Mouse (Mus musculus) embryonic facial prominence, embryonic 12.5 days (tissue): ENCODE results near the gene Zfyve28. TPM values are rescaled to one million over a fixed set of nuclear protein-coding genes. Genes with fewer than 3 reads are reported as not detected.
A peak's percentile ranks its signal among the peaks of the same experiment; 100 is the strongest.

ENCODE experiments used
- ATAC-seq: fragments of 200-750 bp; cut with Nextera tagmentation; 2 replicates; pipeline ENCODE4 v1.8.0; 2017; ENCODE audit not compliant: insufficient number of reproducible peaks, insufficient read depth, low FRiP score, low TSS enrichment
- H3K27ac ChIP-seq: fragments of 300-500 bp; sonication (generic); 2 replicates; pipeline ENCODE4 v1.5.1; 2016; ENCODE audit warnings: mild to moderate bottlenecking
- H3K27me3 ChIP-seq: fragments of 300-500 bp; sonication (generic); 2 replicates; pipeline ENCODE4 v1.6.1; 2016; ENCODE audit warnings: mild to moderate bottlenecking, moderate library complexity
- H3K36me3 ChIP-seq: fragments of 300-500 bp; sonication (generic); 2 replicates; pipeline ENCODE4 v1.6.1; 2016; ENCODE audit warnings: mild to moderate bottlenecking
- H3K4me1 ChIP-seq: fragments of 300-500 bp; sonication (generic); 2 replicates; pipeline ENCODE4 v1.6.1; 2016
- H3K4me2 ChIP-seq: fragments of 300-500 bp; sonication (generic); replicated peaks from 2 replicates; pipeline ENCODE4 v1.6.1; 2016; ENCODE audit warnings: mild to moderate bottlenecking, moderate library complexity
- H3K4me3 ChIP-seq: fragments of 300-500 bp; sonication (generic); 2 replicates; pipeline ENCODE4 v1.5.1; 2016; ENCODE audit warnings: mild to moderate bottlenecking
- H3K9ac ChIP-seq: fragments of 300-500 bp; sonication (generic); 2 replicates; pipeline ENCODE4 v1.6.1; 2016; ENCODE audit warnings: mild to moderate bottlenecking, moderate library complexity
- H3K9me3 ChIP-seq: fragments of 300-500 bp; sonication (generic); 2 replicates; pipeline ENCODE4 v1.6.1; 2016; ENCODE audit warnings: mild to moderate bottlenecking, moderate library complexity
- WGBS: fragments of 180-500 bp; shearing (Covaris S2); methylation state at CpG from one replicate; pipeline ENCODE4 v1.1.7; 2016; 5-methylcytosine and 5-hydroxymethylcytosine counted together
- polyA plus RNA-seq: library from polyadenylated mRNA; unstranded; fragments of >200 nt; fragmentation: Nextera tagmentation; extraction: Ambion mirVana; gene quantifications from 2 replicates; pipeline ENCODE4 v1.2.1, GENCODE M21; 2016

Zfyve28 gene
- polyA plus RNA-seq, 1 experiment from 2014 or later, result 1.5 TPM

- 86% methylated on average over 4 of the region's 4 CpGs for WGBS
- Histone ChIP-seq H3K4me1 (no peaks in the 10 kb centered on the region), H3K36me3 (no peaks in the 10 kb centered on the region), H3K4me3 (no peak overlapping the region), H3K4me2 (no peak overlapping the region), H3K9ac (no peak overlapping the region), H3K9me3 (no peaks in the 10 kb centered on the region), H3K27ac (no peak overlapping the region), H3K27me3 (no peaks in the 10 kb centered on the region)
- ATAC-seq, result no peak
These were observed 91.0 kb downstream of the Zfyve28 start for GRCm38 (mm10) chr5:34197243-34197642.

GRCm38 (mm10) chr5:34196423-34196822 is 91.8 kb downstream of the Zfyve28 start:
- Histone ChIP-seq H3K4me1 (no peaks in the 10 kb centered on the region), H3K4me3 (no peak overlapping the region), H3K27ac (no peak overlapping the region), H3K9me3 (no peaks in the 10 kb centered on the region), H3K4me2 (no peak overlapping the region), H3K9ac (no peak overlapping the region), H3K27me3 (no peaks in the 10 kb centered on the region), H3K36me3 (no peaks in the 10 kb centered on the region)
- no peak for ATAC-seq
- 85% methylated on average over 7 of the region's 7 CpGs for WGBS

GRCm38 (mm10) chr5:34195786-34196185 is 92.5 kb downstream of the Zfyve28 start:
- Histone ChIP-seq H3K27me3 (no peaks in the 10 kb centered on the region), H3K9ac (no peak overlapping the region), H3K36me3 (no peaks in the 10 kb centered on the region), H3K4me1 (no peaks in the 10 kb centered on the region), H3K4me2 (no peak overlapping the region), H3K9me3 (no peaks in the 10 kb centered on the region), H3K27ac (no peak overlapping the region), H3K4me3 (no peak overlapping the region)
- WGBS, result 93% methylated on average over 12 of the region's 12 CpGs
- ATAC-seq, result no peak

- H3K9ac ChIP-seq, result no peak overlapping the region
- no peaks in the 10 kb centered on the region for H3K27me3 ChIP-seq
- ATAC-seq, result no peak
- WGBS, result 78% methylated on average over 6 of the region's 6 CpGs
- no peaks in the 10 kb centered on the region for H3K36me3 ChIP-seq
- H3K9me3 ChIP-seq, result no peaks in the 10 kb centered on the region
- no peak overlapping the region for H3K4me3 ChIP-seq
- no peak overlapping the region for H3K4me2 ChIP-seq
- no peaks in the 10 kb centered on the region for H3K4me1 ChIP-seq
- H3K27ac ChIP-seq, result no peak overlapping the region
These were observed 93.1 kb downstream of the Zfyve28 start for GRCm38 (mm10) chr5:34194975-34195662.

- no peak for ATAC-seq
- no peak overlapping the region for H3K9ac ChIP-seq
- no peak overlapping the region for H3K4me2 ChIP-seq
- no peaks in the 10 kb centered on the region for H3K4me1 ChIP-seq
- no peaks in the 10 kb centered on the region for H3K9me3 ChIP-seq
- WGBS, result 40% methylated on average over 1 of the region's 1 CpGs
- H3K4me3 ChIP-seq, result no peak overlapping the region
- no peak overlapping the region for H3K27ac ChIP-seq
- no peaks in the 10 kb centered on the region for H3K36me3 ChIP-seq
- no peaks in the 10 kb centered on the region for H3K27me3 ChIP-seq
These were observed 93.8 kb downstream of the Zfyve28 start for GRCm38 (mm10) chr5:34194426-34194825.

GRCm38 (mm10) chr5:34191843-34192242 is 96.4 kb downstream of the Zfyve28 start:
- Histone ChIP-seq H3K4me3 (no peak overlapping the region), H3K9me3 (no peaks in the 10 kb centered on the region), H3K9ac (no peak overlapping the region), H3K4me1 (peaks cover 10% of the 10 kb centered on the region), H3K4me2 (no peak overlapping the region), H3K27ac (no peak overlapping the region), H3K36me3 (no peaks in the 10 kb centered on the region), H3K27me3 (no peaks in the 10 kb centered on the region)
- no peak for ATAC-seq
- WGBS, result 79% methylated on average over 4 of the region's 4 CpGs

- no peak for ATAC-seq
- Histone ChIP-seq H3K4me3 (no peak overlapping the region), H3K9me3 (no peaks in the 10 kb centered on the region), H3K4me1 (peaks cover 16% of the 10 kb centered on the region), H3K27ac (no peak overlapping the region), H3K27me3 (no peaks in the 10 kb centered on the region), H3K4me2 (no peak overlapping the region), H3K9ac (no peak overlapping the region), H3K36me3 (no peaks in the 10 kb centered on the region)
- WGBS, result 47% methylated on average over 4 of the region's 4 CpGs
These were observed 97.2 kb downstream of the Zfyve28 start for GRCm38 (mm10) chr5:34191021-34191420.

- Histone ChIP-seq H3K4me1 (peaks cover 31% of the 10 kb centered on the region), H3K4me3 (no peak overlapping the region)
- no peak for ATAC-seq
These were observed 98.7 kb downstream of the Zfyve28 start for GRCm38 (mm10) chr5:34189521-34189920.

GRCm38 (mm10) chr5:34188856-34189255 is 99.4 kb downstream of the Zfyve28 start:
- H3K4me3 ChIP-seq, result no peak overlapping the region; the same call in 1 of the 2 replicates
- H3K36me3 ChIP-seq, result peaks cover 5% of the 10 kb centered on the region
- no peak overlapping the region for H3K9ac ChIP-seq
- no peak for ATAC-seq
- WGBS, result 63% methylated on average over 2 of the region's 2 CpGs
- no peaks in the 10 kb centered on the region for H3K27me3 ChIP-seq
- H3K27ac ChIP-seq, result no peak overlapping the region
- H3K9me3 ChIP-seq, result no peaks in the 10 kb centered on the region
- H3K4me2 ChIP-seq, result peak overlapping the region; percentile 62
- H3K4me1 ChIP-seq, result peaks cover 34% of the 10 kb centered on the region

More at GRCm38 (mm10) chr5:34189521-34189920, 98.7 kb downstream of the Zfyve28 start:
- H3K27me3 ChIP-seq, result no peaks in the 10 kb centered on the region
- no peaks in the 10 kb centered on the region for H3K9me3 ChIP-seq
- WGBS, result 53% methylated on average over 1 of the region's 1 CpGs
- no peaks in the 10 kb centered on the region for H3K36me3 ChIP-seq
- H3K9ac ChIP-seq, result no peak overlapping the region
- H3K27ac ChIP-seq, result no peak overlapping the region
- no peak overlapping the region for H3K4me2 ChIP-seq

- peak; percentile 99 for ATAC-seq
- under 1% methylated on average over 60 of the region's 60 CpGs for WGBS
- Histone ChIP-seq H3K27ac (peak within 1 kb of the TSS; percentile 90), H3K36me3 (peaks cover 8% of the 10 kb centered on the region), H3K27me3 (no peaks in the 10 kb centered on the region), H3K4me1 (peaks cover 43% of the 10 kb centered on the region), H3K9me3 (no peaks in the 10 kb centered on the region), H3K4me3 (peak within 1 kb of the TSS; percentile 95), H3K9ac (peak within 1 kb of the TSS; percentile 81), H3K4me2 (peak within 1 kb of the TSS; percentile 85)
These were observed 100.5 kb downstream of the Zfyve28 start, which contains the start of gene Mxd4 for GRCm38 (mm10) chr5:34187601-34188316. TSS of gene Mxd4 (minus strand) at chr5:34187720.

GRCm38 (mm10) chr5:34186961-34187391 is 101.3 kb downstream of the Zfyve28 start:
- no peaks in the 10 kb centered on the region for H3K27me3 ChIP-seq
- H3K9ac ChIP-seq, result peak overlapping the region; percentile 81
- under 1% methylated on average over 44 of the region's 46 CpGs for whole genome bisulfite sequencing
- H3K27ac ChIP-seq, result peak overlapping the region; percentile 90
- peaks cover 16% of the 10 kb centered on the region for H3K36me3 ChIP-seq
- H3K4me1 ChIP-seq, result peaks cover 43% of the 10 kb centered on the region
- H3K4me3 ChIP-seq, result peak overlapping the region; percentile 95
- H3K4me2 ChIP-seq, result peak overlapping the region; percentile 85
- ATAC-seq, result no peak
- no peaks in the 10 kb centered on the region for H3K9me3 ChIP-seq

- 65% methylated on average over 2 of the region's 2 CpGs for WGBS
- Histone ChIP-seq H3K36me3 (peaks cover 21% of the 10 kb centered on the region), H3K27ac (peak overlapping the region; percentile 90; the same call in 1 of the 2 replicates), H3K9ac (peak overlapping the region; percentile 81), H3K9me3 (no peaks in the 10 kb centered on the region), H3K4me3 (peak overlapping the region; percentile 95), H3K4me2 (peak overlapping the region; percentile 85), H3K4me1 (peaks cover 43% of the 10 kb centered on the region), H3K27me3 (no peaks in the 10 kb centered on the region)
- ATAC-seq, result no peak
These were observed 101.9 kb downstream of the Zfyve28 start for GRCm38 (mm10) chr5:34186391-34186790.
